Mouse (Mus musculus) 3T3-L1 (cell line): Measurements from ENCODE around the gene BC030867.
A peak's percentile ranks its signal among the peaks of the same experiment; 100 is the strongest.
"Not testable (repeated sequence)": the region's sequence is repeated elsewhere in the genome, so short reads cannot be mapped to it uniquely, and the experiment has no call there.

Experiments
- DNase-seq: peaks from one replicate; pipeline ENCODE4 v3.0.0-alpha.2; 2015; ENCODE audit warnings: low read depth, low spot score

The BC030867 gene

GRCm38 (mm10) chr11:102249351-102250090, 839 bp downstream of the BC030867 start:
- peak; percentile 64 for DNase-seq

GRCm38 (mm10) chr11:102257514-102257913, 8.8 kb downstream of the BC030867 start:
- DNase-seq: peak; percentile 26

GRCm38 (mm10) chr11:102258095-102258494, 9.4 kb downstream of the BC030867 start:
- no peak for DNase-seq

GRCm38 (mm10) chr11:102258521-102258920, 9.8 kb downstream of the BC030867 start:
- no peak for DNase-seq

GRCm38 (mm10) chr11:102263211-102263610, 14.5 kb downstream of the BC030867 start:
- no peak for DNase-seq

GRCm38 (mm10) chr11:102265816-102266215, 17.1 kb downstream of the BC030867 start:
- DNase-seq: no peak

- DNase-seq: no peak
Observed at GRCm38 (mm10) chr11:102266631-102267355, 18.1 kb downstream of the BC030867 start.

GRCm38 (mm10) chr11:102267480-102267879, 18.8 kb downstream of the BC030867 start:
- peak; percentile 89 for DNase-seq

- DNase-seq: no peak
Observed at GRCm38 (mm10) chr11:102268520-102269244, 20.0 kb downstream of the BC030867 start, which contains the start of gene Asb16. Asb16 (plus strand) TSS chr11:102268743.

GRCm38 (mm10) chr11:102276411-102276915, 27.8 kb downstream of the BC030867 start:
- DNase-seq: no peak

GRCm38 (mm10) chr11:102277754-102278153, 29.1 kb downstream of the BC030867 start:
- no peak for DNase-seq

- DNase-seq: no peak
Observed at GRCm38 (mm10) chr11:102279595-102279994, 30.9 kb downstream of the BC030867 start.

- DNase-seq: not testable (repeated sequence)
Observed at GRCm38 (mm10) chr11:102280267-102280666, 31.6 kb downstream of the BC030867 start.

GRCm38 (mm10) chr11:102283922-102284321, 35.2 kb downstream of the BC030867 start:
- no peak for DNase-seq

- DNase-seq: peak; percentile 99
Observed at GRCm38 (mm10) chr11:102284501-102285094, 35.9 kb downstream of the BC030867 start, which contains the start of gene Tmub2. Tmub2 (plus strand) TSS chr11:102284931.

GRCm38 (mm10) chr11:102285095-102285834, 36.6 kb downstream of the BC030867 start:
- DNase-seq: no peak

- no peak for DNase-seq
Observed at GRCm38 (mm10) chr11:102287485-102287884, 38.8 kb downstream of the BC030867 start.

GRCm38 (mm10) chr11:102288027-102288804, 39.5 kb downstream of the BC030867 start:
- no peak for DNase-seq

GRCm38 (mm10) chr11:102288913-102289312, 40.2 kb downstream of the BC030867 start:
- DNase-seq: no peak
